ENCODE assay signal across 17 mouse cellular contexts in genomic region chr7:138863950-138864572, GRCm38 (mm10). TPM values are rescaled to one million over a fixed set of nuclear protein-coding genes. Genes with fewer than 3 reads are reported as not detected.
DNase-seq lines count a peak whose midpoint lies in the region; ATAC-seq and TF ChIP-seq lines count a peak whose summit lies in the region.
"Had no signal": no experiment of that assay in that cellular context is flagged by ENCODE, and none has a peak within 500 bp of the region (broad histone marks: within the 10 kb centered on the region; RNA-seq: fewer than 3 reads in every experiment).

No protein-coding gene starts in this region.

- WGBS in embryonic facial prominence, embryonic 13.5 days = 36% methylated on average over 3 of the region's 3 CpGs
- WGBS in limb, embryonic 15.5 days = 50% methylated on average over 3 of the region's 3 CpGs

- intact Hi-C loops in gastrocnemius, adult 2 months (cut with DNase I) = no loop called here

- H3K4me1 ChIP-seq in embryonic facial prominence, embryonic 13.5 days = peaks cover 18% of the 10 kb centered on the region
- H3K4me1 ChIP-seq in limb, embryonic 15.5 days = peaks cover 14% of the 10 kb centered on the region

- no peaks in the 10 kb centered on the region for H3K9me3 ChIP-seq in embryonic facial prominence, embryonic 13.5 days
- H3K9me3 ChIP-seq in limb, embryonic 15.5 days = no peaks in the 10 kb centered on the region

- H3K36me3 ChIP-seq in embryonic facial prominence, embryonic 13.5 days = peaks cover 16% of the 10 kb centered on the region
- H3K36me3 ChIP-seq in limb, embryonic 15.5 days = peaks cover 7% of the 10 kb centered on the region

- no peak for TF ChIP-seq CTCF in gastrocnemius, adult 2 months (IDR thresholded peaks at IDR 0.05)

- H3K9ac ChIP-seq in embryonic facial prominence, embryonic 13.5 days = no peak overlapping the region
- no peak overlapping the region for H3K9ac ChIP-seq in limb, embryonic 15.5 days

- peak overlapping the region; percentile 69 for H3K27ac ChIP-seq in gastrocnemius, adult 2 months
- peak overlapping the region; percentile 60 for H3K27ac ChIP-seq in embryonic facial prominence, embryonic 13.5 days
- H3K27ac ChIP-seq in limb, embryonic 15.5 days = 0 out of 2 replicates have a peak overlapping the region, but pooled peaks have one; percentile 47
- H3K27ac ChIP-seq: kidney, postnatal 0 days had no signal

- 0 out of 2 replicates have a peak, but pooled peaks have one; percentile 52 for ATAC-seq in embryonic facial prominence, embryonic 13.5 days (ENCODE audit: insufficient number of reproducible peaks, insufficient read depth, low FRiP score, low TSS enrichment, low read depth)
- no peak for ATAC-seq in limb, embryonic 15.5 days (ENCODE audit: insufficient number of reproducible peaks, low FRiP score, low TSS enrichment, low read depth)
- ATAC-seq: inflammation-experienced regulatory T-cells, adult 6 months; midbrain, embryonic 16.5 days had no signal

- peak; percentile 63 for DNase-seq in gastrocnemius, adult 2 months
- DNase-seq in gastrocnemius, postnatal 4 days (ENCODE audit: low spot score in 2 of 2) = no peak
- peak; percentile 41 to 51 for DNase-seq in cerebellum, postnatal 10 days
- DNase-seq in frontal cortex, postnatal 14 days (ENCODE audit: low spot score in 2 of 2) = no peak
- DNase-seq in adrenal gland, postnatal 36 days = no peak
- DNase-seq: adrenal gland, adult 2 months; heart, postnatal 4 days; layer of hippocampus, adult 9-11 months; lung, adult 2 months; right cerebral cortex, postnatal 25 days had no signal

- no peak overlapping the region for H3K4me3 ChIP-seq in gastrocnemius, adult 2 months
- no peak overlapping the region for H3K4me3 ChIP-seq in embryonic facial prominence, embryonic 13.5 days
- H3K4me3 ChIP-seq in limb, embryonic 15.5 days = no peak overlapping the region
- H3K4me3 ChIP-seq: erythroblast, embryonic 14.5 days had no signal

- no peak overlapping the region for H3K4me2 ChIP-seq in embryonic facial prominence, embryonic 13.5 days
- H3K4me2 ChIP-seq in limb, embryonic 15.5 days = no peak overlapping the region

- no peaks in the 10 kb centered on the region for H3K27me3 ChIP-seq in embryonic facial prominence, embryonic 13.5 days
- H3K27me3 ChIP-seq in limb, embryonic 15.5 days = no peaks in the 10 kb centered on the region
- H3K27me3 ChIP-seq: CH12.LX had no signal

RNA-seq across cellular contexts. Expression of gene Mapk1ip1, which starts 18.0 kb away (rescaled TPM):
- total RNA-seq in gastrocnemius, adult 2 months (2021) = 10 to 100 TPM; 29.6 to 31.8 TPM
- 10 to 100 TPM; 13.7 to 17.7 TPM for total RNA-seq in gastrocnemius, postnatal 4 days (2021)
- polyA plus RNA-seq in embryonic facial prominence, embryonic 13.5 days (2015; fragmentation: Nextera tagmentation; extraction: Ambion mirVana) = 14.5 and 15.2 TPM in 2 replicates
- 12.1 and 13.1 TPM in 2 replicates for polyA plus RNA-seq in limb, embryonic 15.5 days (2015; fragmentation: Nextera tagmentation; extraction: Ambion mirVana)
- total RNA-seq in adrenal gland, postnatal 36 days (2021) = 10 to 100 TPM; 18.8 to 23.7 TPM

RNA-seq across cellular contexts. Expression of gene Ppp2r2d, which starts 18.2 kb away (rescaled TPM):
- 10 to 100 TPM; 42.5 to 43.5 TPM for total RNA-seq in gastrocnemius, adult 2 months (2021)
- total RNA-seq in gastrocnemius, postnatal 4 days (2021) = 10 to 100 TPM; 33.4 to 42.1 TPM
- polyA plus RNA-seq in embryonic facial prominence, embryonic 13.5 days (2015; fragmentation: Nextera tagmentation; extraction: Ambion mirVana) = 40.0 and 45.5 TPM in 2 replicates
- 29.3 and 33.1 TPM in 2 replicates for polyA plus RNA-seq in limb, embryonic 15.5 days (2015; fragmentation: Nextera tagmentation; extraction: Ambion mirVana)
- 10 to 100 TPM; 70.4 to 77.9 TPM for total RNA-seq in adrenal gland, postnatal 36 days (2021)

RNA-seq across cellular contexts. Expression of gene Bnip3, which starts 45.3 kb away (rescaled TPM):
- 100 to 1,000 TPM; 269 to 303 TPM for total RNA-seq in gastrocnemius, adult 2 months (2021)
- total RNA-seq in gastrocnemius, postnatal 4 days (2021) = 10 to 100 TPM; 51.8 to 58.6 TPM
- 100.0 and 100 TPM in 2 replicates for polyA plus RNA-seq in embryonic facial prominence, embryonic 13.5 days (2015; fragmentation: Nextera tagmentation; extraction: Ambion mirVana)
- polyA plus RNA-seq in limb, embryonic 15.5 days (2015; fragmentation: Nextera tagmentation; extraction: Ambion mirVana) = 130 and 138 TPM in 2 replicates
- total RNA-seq in adrenal gland, postnatal 36 days (2021) = 100 to 1,000 TPM; 147 to 366 TPM

Comparison
In these comparisons a context has a peak if more than half of its experiments do, and no peak if none do; other contexts are left out.
1. DNase-seq: peak in gastrocnemius, adult 2 months (single experiment) and cerebellum, postnatal 10 days (2 of 2); none in gastrocnemius, postnatal 4 days (0 of 2), frontal cortex, postnatal 14 days (0 of 2) and adrenal gland, postnatal 36 days (0 of 2).
2. Peak in every context shown above with its lines, with median percentiles within 50 percentile points of each other: H3K27ac ChIP-seq.